Mouse (Mus musculus) intestine, embryonic 16.5 days (tissue): ENCODE measurements around the gene Atp8a1. TPM values are rescaled to one million over a fixed set of nuclear protein-coding genes. Genes with fewer than 3 reads are reported as not detected.

ENCODE experiments used
- ATAC-seq: fragments of 200-750 bp; cut with Nextera tagmentation; 2 replicates; pipeline ENCODE4 v1.8.0; 2017; ENCODE audit warnings: moderate TSS enrichment, moderate library complexity
- H3K27ac ChIP-seq: fragments of 300-500 bp; sonication (generic); 2 replicates; pipeline ENCODE4 v1.5.1; 2014; ENCODE audit warnings: mild to moderate bottlenecking, low read length
- H3K27me3 ChIP-seq: fragments of 300-500 bp; sonication (generic); replicated peaks from 2 replicates; pipeline ENCODE4 v1.6.1; 2014; ENCODE audit warnings: low read length, control low read depth, mixed read lengths; ENCODE audit not compliant: control insufficient read depth, insufficient read depth
- H3K36me3 ChIP-seq: fragments of 300-500 bp; sonication (generic); 2 replicates; pipeline ENCODE4 v1.6.1; 2014; ENCODE audit warnings: low read length, control low read depth; ENCODE audit not compliant: control insufficient read depth, insufficient read depth
- H3K4me1 ChIP-seq: fragments of 300-500 bp; sonication (generic); 2 replicates; pipeline ENCODE4 v1.6.1; 2014; ENCODE audit warnings: low read length, control low read depth, mixed read lengths; ENCODE audit not compliant: control insufficient read depth, insufficient read depth
- H3K4me2 ChIP-seq: fragments of 300-500 bp; sonication (generic); 2 replicates; pipeline ENCODE4 v1.6.1; 2014; ENCODE audit warnings: low read depth, low read length, control low read depth
- H3K4me3 ChIP-seq: fragments of 300-500 bp; sonication (generic); 2 replicates; pipeline ENCODE4 v1.5.1; 2014; ENCODE audit warnings: mild to moderate bottlenecking, low read length
- H3K9ac ChIP-seq: fragments of 300-500 bp; sonication (generic); 2 replicates; pipeline ENCODE4 v1.6.1; 2014; ENCODE audit warnings: low read depth, low read length
- H3K9me3 ChIP-seq: fragments of 300-500 bp; sonication (generic); 2 replicates; pipeline ENCODE4 v1.6.1; 2016; ENCODE audit warnings: low read length, control low read depth; ENCODE audit not compliant: control insufficient read depth
- WGBS: fragments of 180-500 bp; shearing (Covaris S2); extraction: QIAGEN DNeasy Blood & Tissue Kit; methylation state at CpG from one replicate; pipeline ENCODE4 v1.1.7; 2014; 5-methylcytosine and 5-hydroxymethylcytosine counted together
- polyA plus RNA-seq: library from polyadenylated mRNA; unstranded; fragments of >200 nt; fragmentation: Nextera tagmentation; extraction: Ambion mirVana; gene quantifications from 2 replicates; pipeline ENCODE4 v1.2.1, GENCODE M21; 2015

Atp8a1 gene
- polyA plus RNA-seq, 1 experiment from 2014 or later: 13.1 TPM

DNA sequence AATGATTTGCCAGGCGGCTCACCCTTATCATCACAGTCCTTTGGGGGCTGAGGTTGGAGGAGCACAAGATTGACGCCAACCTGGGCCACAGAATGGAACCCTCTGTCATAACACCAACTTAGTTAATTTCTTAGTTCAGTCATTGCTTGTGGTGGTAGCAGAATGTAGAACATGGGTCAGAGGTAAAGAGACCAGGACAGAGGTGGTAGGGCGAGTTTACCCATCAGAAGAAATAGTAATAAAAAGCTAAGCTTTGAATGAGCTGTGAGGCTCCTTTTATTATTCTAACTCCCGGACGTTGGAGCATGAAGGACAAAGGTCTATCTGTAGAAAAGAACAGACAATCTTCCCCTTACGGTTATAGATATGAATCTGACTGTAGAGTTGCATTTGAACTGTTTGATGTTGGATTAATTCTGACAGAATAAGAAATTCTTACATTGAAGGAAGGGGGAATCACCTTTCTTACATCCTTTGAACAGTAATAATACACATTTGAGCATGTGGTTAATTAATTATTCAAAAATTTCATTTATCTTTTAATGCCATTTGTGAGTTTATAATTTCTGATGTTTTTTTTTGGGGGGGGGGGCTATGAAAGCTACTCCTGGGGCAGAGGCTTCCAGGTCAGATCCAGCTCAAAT, 7.9 kb upstream of the Atp8a1 start:
- Histone ChIP-seq H3K9me3 (no peaks in the 10 kb centered on the region), H3K36me3 (no peaks in the 10 kb centered on the region), H3K4me1 (no peaks in the 10 kb centered on the region), H3K9ac (no peak overlapping the region), H3K4me3 (no peak overlapping the region), H3K4me2 (no peak overlapping the region), H3K27me3 (no peaks in the 10 kb centered on the region), H3K27ac (peak overlapping the region; percentile 65)
- 58% methylated on average over 6 of the region's 6 CpGs for WGBS
- peak; percentile 94 for ATAC-seq

DNA sequence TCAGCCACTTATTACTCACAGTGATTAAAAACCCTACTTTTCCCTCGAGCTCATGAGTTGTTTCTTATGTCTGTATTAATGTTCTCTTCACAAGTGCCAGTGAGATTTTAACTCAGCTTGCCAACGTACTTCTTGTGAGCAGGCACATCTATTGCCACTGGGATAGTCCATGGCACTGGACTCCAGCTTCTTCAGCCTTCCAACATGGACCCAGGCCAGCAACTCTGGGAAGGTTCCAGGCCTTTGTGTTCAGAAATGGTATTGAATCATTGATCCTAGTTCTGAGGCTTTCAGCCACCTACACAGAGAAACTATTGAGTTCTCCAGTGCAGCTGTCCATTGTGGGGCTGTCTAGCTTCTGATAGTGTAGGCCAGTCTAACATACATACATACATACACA, 5.6 kb upstream of the Atp8a1 start:
- Histone ChIP-seq H3K27me3 (no peaks in the 10 kb centered on the region), H3K4me1 (no peaks in the 10 kb centered on the region), H3K36me3 (no peaks in the 10 kb centered on the region), H3K4me2 (no peak overlapping the region), H3K9ac (no peak overlapping the region), H3K27ac (no peak overlapping the region), H3K9me3 (no peaks in the 10 kb centered on the region), H3K4me3 (no peak overlapping the region)
- ATAC-seq: no peak
- WGBS: 70% methylated on average over 2 of the region's 2 CpGs

DNA sequence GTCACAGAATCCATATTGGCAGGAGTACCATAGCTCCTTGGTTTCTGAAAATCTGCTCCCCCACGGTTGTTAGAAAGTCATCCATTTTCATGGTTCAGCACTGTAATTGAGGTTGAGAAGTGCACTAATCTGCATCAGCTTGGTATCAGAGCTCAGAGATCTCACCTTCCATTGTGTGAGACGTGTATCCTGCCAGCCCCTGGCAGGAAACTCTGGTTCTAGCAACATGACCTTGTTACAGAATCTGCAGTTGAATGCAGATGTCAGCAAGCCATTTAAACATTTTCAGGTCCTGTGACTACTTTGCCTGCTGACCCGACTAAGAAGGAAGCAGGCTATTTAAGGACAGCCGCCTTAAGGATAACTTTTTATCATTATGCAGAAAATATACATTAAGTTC, 2.2 kb upstream of the Atp8a1 start:
- Histone ChIP-seq H3K9ac (no peak overlapping the region), H3K27me3 (no peaks in the 10 kb centered on the region), H3K4me2 (no peak overlapping the region), H3K36me3 (no peaks in the 10 kb centered on the region), H3K27ac (no peak overlapping the region), H3K4me3 (no peak overlapping the region), H3K9me3 (no peaks in the 10 kb centered on the region), H3K4me1 (peaks cover 10% of the 10 kb centered on the region)
- WGBS: 82% methylated on average over 4 of the region's 4 CpGs
- ATAC-seq: no peak

DNA sequence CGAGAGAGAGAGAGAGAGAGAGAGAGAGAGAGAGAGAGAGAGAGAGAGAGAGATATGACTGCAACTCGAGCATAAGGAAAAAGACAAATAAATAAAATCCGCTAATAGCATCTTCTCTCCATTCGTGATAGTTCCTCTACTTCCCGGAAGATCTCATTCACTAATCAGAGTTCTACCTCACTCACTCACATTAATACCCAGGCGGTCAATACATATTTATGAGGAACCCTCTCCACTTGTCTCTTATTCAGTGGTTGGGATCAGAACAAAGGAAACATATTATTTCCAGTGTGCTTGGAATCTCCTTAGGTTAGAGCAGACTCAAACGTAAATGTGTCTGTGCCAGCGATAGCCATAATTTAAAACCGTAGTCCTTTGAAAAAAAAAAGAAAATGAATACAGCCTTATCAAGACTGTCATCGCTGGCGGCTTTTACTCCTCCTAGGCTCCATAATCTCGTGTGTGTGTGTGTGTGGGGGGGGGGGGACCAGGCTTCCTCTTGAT, 1.3 kb upstream of the Atp8a1 start:
- H3K27ac ChIP-seq: no peak overlapping the region
- H3K9ac ChIP-seq: no peak overlapping the region
- no peak for ATAC-seq
- no peak overlapping the region for H3K4me3 ChIP-seq
- H3K36me3 ChIP-seq: no peaks in the 10 kb centered on the region
- WGBS: 52% methylated on average over 12 of the region's 12 CpGs
- no peaks in the 10 kb centered on the region for H3K27me3 ChIP-seq
- no peaks in the 10 kb centered on the region for H3K9me3 ChIP-seq
- no peak overlapping the region for H3K4me2 ChIP-seq
- H3K4me1 ChIP-seq: peaks cover 15% of the 10 kb centered on the region

DNA sequence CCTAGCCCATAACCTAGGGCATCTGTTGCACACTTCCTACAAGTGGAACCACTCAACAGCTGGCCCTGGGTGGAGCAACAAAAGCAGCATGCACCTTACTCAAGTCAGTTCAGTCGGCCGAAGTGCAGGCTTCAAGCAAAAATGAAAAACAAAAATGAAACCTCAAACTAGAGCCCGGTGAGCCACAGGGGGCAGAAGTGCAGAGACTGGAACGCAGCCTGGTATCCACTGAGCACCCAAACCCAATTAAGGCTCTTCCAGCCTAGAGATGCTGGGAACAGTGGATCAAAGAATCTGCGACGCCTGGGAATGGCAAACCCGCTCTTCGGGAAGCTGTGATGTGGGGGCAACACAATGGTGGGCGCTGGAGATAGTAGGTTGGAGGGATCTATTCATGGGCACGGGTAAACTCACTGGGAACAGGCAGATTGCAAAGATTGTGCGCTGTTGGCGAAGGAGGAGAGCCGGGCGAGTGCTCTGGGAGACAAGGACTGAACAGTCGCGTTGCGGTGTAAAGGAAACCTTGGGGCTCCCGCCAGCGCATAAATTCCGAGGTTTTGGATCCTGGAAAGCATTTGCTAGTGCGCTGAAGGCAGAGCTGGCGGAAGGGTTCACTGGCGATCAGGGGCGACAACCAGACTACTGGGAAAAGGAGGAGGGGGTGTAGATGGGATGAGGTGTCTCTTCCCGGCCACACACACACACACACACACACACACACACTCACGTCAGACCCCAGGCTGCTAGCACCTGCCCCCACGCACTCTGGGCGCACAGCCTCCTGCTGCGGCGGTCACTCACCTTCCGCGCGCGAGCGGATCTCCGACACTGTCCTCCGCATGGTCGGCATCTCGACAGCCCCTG, 641 bp downstream of the Atp8a1 start:
- Histone ChIP-seq H3K4me3 (peak overlapping the region; percentile 92), H3K36me3 (no peaks in the 10 kb centered on the region), H3K4me1 (peaks cover 23% of the 10 kb centered on the region), H3K27me3 (no peaks in the 10 kb centered on the region), H3K9me3 (no peaks in the 10 kb centered on the region), H3K27ac (peak overlapping the region; percentile 77), H3K9ac (peak overlapping the region; percentile 78), H3K4me2 (peak overlapping the region; percentile 92)
- ATAC-seq: 0 out of 2 replicates have a peak, but pooled peaks have one; percentile 1
- under 1% methylated on average over 39 of the region's 39 CpGs for WGBS

DNA sequence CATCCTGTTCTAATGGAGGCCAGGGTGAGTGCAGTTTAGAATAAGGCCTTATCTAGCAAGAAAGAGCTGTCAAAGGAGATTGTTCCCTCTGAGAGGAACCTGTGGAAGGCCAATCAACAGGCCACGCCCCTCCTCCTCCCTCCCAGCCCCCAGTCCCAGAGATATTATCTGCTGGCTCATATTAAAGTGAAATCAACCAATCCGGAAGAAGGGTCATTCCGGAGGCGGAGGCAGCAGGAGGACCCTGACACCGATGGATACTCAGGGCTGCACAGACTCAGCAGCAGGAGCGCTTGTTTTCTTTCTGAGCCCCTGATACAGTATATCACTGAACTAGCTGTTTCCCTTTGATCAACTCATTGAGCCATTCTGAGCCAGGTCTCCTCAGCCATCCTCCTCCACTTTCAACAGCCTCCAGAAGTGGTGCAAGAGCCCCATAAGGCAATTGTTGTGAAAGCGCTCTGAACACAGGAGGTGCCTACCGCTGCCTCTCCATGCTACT, 2.0 kb downstream of the Atp8a1 start:
- peak; percentile 21 for ATAC-seq
- WGBS: 13% methylated on average over 8 of the region's 8 CpGs
- peak overlapping the region; percentile 35 for H3K4me3 ChIP-seq
- H3K9me3 ChIP-seq: no peaks in the 10 kb centered on the region
- peaks cover 23% of the 10 kb centered on the region for H3K4me1 ChIP-seq
- no peak overlapping the region for H3K9ac ChIP-seq
- H3K36me3 ChIP-seq: no peaks in the 10 kb centered on the region
- 0 out of 2 replicates have a peak overlapping the region, but pooled peaks have one; percentile 55 for H3K27ac ChIP-seq
- H3K27me3 ChIP-seq: no peaks in the 10 kb centered on the region
- peak overlapping the region; percentile 92 for H3K4me2 ChIP-seq

DNA sequence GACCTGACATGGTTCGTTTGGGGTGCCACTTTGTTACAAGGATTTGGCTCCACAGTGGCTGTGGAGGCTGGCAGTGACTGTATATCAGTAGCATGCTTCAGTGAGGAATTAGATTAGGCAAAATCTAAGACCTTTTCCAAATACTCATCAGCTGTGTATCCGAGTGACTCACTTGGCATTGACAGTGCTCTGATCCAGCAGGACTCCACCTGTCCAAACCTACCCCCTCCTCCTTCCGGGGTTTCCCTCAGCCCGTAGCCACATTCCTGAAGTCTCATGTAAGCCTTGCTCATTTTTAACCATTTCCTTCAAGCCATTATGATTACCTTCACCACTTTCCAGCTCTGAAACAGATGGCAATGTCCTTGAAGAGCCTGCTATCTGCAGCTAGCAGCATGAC, 3.2 kb downstream of the Atp8a1 start:
- no peaks in the 10 kb centered on the region for H3K27me3 ChIP-seq
- ATAC-seq: no peak
- no peaks in the 10 kb centered on the region for H3K36me3 ChIP-seq
- H3K4me1 ChIP-seq: peaks cover 23% of the 10 kb centered on the region
- no peak overlapping the region for H3K9ac ChIP-seq
- WGBS: 51% methylated on average over 4 of the region's 4 CpGs
- no peak overlapping the region for H3K4me3 ChIP-seq
- peak overlapping the region; percentile 17; the same call in 1 of the 2 replicates for H3K27ac ChIP-seq
- H3K9me3 ChIP-seq: no peaks in the 10 kb centered on the region
- no peak overlapping the region for H3K4me2 ChIP-seq

DNA sequence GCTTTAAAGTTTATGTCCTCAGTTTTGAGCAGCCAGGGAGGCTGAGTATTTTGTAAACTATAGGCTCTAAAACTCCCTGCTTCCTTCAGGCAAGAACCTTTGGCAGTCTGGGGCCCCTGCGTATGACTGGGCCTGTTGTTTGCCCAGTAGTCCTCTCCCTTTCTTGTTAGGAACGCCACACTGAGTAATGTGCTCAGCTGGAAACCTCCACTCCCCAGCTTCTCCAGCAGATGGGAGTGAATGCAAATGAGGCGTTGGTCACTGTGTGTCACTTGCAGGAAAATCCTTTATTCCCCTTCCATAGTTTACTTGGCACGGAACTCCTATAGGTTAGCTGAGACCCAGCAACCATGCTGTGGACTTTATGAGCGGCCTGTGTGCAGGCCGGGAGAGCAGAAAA, 4.9 kb downstream of the Atp8a1 start:
- H3K27ac ChIP-seq: peak overlapping the region; percentile 10; the same call in 1 of the 2 replicates
- peak; percentile 24; the same call in 1 of the 2 replicates for ATAC-seq

DNA sequence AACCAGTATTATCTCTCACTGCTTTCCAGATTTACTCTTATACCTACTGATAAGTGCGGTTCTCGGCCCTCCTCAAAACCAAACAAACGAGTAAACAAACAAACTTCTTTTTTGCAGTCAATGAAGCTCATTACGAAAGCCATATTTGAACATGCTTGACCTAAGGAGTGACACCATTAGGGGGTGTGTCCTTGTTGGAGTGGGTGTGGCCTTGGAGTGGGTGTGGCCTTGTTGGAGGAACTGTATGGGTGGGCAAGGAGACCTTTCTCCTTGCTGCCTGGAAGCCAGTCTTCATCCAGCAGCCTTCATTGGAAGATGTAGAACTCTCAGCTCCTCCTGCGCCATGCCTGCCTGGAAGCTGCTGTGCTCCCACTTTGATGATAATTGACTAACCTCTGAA, 13.4 kb downstream of the Atp8a1 start:
- Histone ChIP-seq H3K9ac (no peak overlapping the region), H3K4me2 (no peak overlapping the region), H3K4me3 (no peak overlapping the region), H3K27ac (no peak overlapping the region), H3K4me1 (0 out of 2 replicates have a peak, but pooled peaks cover 3% of the 10 kb centered on the region), H3K9me3 (no peaks in the 10 kb centered on the region), H3K36me3 (0 out of 2 replicates have a peak, but pooled peaks cover 4% of the 10 kb centered on the region), H3K27me3 (no peaks in the 10 kb centered on the region)
- no peak for ATAC-seq
- WGBS: 91% methylated on average over 5 of the region's 5 CpGs

More for the DNA sequence above, 4.9 kb downstream of the Atp8a1 start:
- H3K4me1 ChIP-seq: peaks cover 23% of the 10 kb centered on the region
- no peaks in the 10 kb centered on the region for H3K9me3 ChIP-seq
- H3K9ac ChIP-seq: no peak overlapping the region
- 37% methylated on average over 6 of the region's 6 CpGs for WGBS
- H3K4me2 ChIP-seq: no peak overlapping the region
- no peaks in the 10 kb centered on the region for H3K27me3 ChIP-seq
- H3K36me3 ChIP-seq: no peaks in the 10 kb centered on the region
- no peak overlapping the region for H3K4me3 ChIP-seq
